Mouse (Mus musculus): ENCODE measurements at regions not wholly inside any gene's neighbourhood (a gene's known extent, or its start where the extent isn't known, plus 50 kb on each side); places are given as distances from the start of the nearest gene placed in this dataset.

DNA sequence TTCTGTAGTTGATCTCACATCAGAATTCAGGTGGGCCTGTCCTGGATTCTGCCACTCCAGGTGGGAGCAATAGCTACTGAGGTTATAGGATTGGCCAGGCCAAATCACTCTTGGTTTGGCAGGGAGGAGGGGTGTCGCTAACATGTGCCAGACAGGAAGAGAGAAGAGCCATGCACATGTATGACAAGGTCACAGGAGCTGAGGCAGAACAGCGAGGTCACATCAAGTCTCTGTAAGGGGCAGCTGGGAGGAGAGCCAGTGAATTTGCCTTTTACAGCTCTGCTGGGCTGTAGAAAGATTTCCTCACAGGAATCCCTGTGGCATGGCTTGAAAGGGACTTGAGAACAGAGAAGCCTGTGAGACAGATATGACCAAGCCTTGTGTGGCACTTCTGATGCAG lies 96.3 kb upstream of the Prok2 start:
- no peaks in the 10 kb centered on the region for H3K36me3 ChIP-seq
- no peak overlapping the region for H3K27ac ChIP-seq
- no peak overlapping the region for H3K4me3 ChIP-seq (replicated peaks)
- no peak overlapping the region for H3K9ac ChIP-seq (replicated peaks)
- no peaks in the 10 kb centered on the region for H3K9me3 ChIP-seq
- no peak for ATAC-seq
- peaks cover 5% of the 10 kb centered on the region; the same call in 1 of the 2 replicates for H3K27me3 ChIP-seq
- no peak overlapping the region for H3K4me2 ChIP-seq (replicated peaks)
- peaks cover 12% of the 10 kb centered on the region for H3K4me1 ChIP-seq (replicated peaks)
- WGBS: 88% methylated on average over 2 of the region's 2 CpGs

DNA sequence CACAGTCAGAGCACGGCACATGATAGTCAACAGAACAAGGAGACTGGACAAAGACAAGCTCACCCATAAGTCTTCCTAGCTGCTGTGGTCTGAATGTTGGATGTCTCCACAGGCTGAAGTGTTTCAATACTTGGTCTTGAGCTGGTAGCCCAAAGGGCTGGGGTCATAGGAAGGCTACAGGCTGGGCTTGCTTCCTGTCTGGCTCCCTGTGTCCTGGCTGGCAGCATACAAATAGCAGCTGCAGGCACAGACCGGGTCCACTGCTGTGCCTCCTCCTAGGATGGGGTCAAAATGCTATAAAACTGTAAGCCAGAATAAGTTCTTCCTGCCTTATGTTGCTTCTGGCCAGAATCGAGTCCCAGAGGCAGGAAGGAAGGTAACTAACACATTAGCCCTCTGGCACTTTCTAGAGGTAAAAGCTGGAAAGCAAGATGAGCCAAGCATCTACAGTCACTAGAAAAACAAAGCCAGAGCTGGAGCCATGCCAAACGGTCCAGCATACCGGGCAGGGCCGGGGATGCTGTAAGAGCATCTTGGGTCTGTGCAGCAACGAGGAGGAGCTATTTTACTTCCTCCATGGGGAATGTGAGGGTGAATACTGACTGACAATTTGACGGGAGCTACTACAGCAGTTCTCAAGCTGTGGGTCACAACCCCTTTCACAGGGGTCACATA lies 93.2 kb upstream of the Prok2 start:
- WGBS: 60% methylated on average over 8 of the region's 8 CpGs
- H3K4me1 ChIP-seq (replicated peaks): peaks cover 6% of the 10 kb centered on the region
- no peaks in the 10 kb centered on the region for H3K36me3 ChIP-seq
- H3K4me3 ChIP-seq (replicated peaks): no peak overlapping the region
- no peak overlapping the region for H3K9ac ChIP-seq (replicated peaks)
- no peak overlapping the region for H3K4me2 ChIP-seq (replicated peaks)
- H3K27ac ChIP-seq: no peak overlapping the region
- no peaks in the 10 kb centered on the region for H3K9me3 ChIP-seq
- no peak for ATAC-seq
- peaks cover 7% of the 10 kb centered on the region; the same call in 1 of the 2 replicates for H3K27me3 ChIP-seq

GRCm38 (mm10) chr6:99818486-99818885 lies 92.3 kb upstream of the Prok2 start:
- Histone ChIP-seq H3K27me3 (peaks cover 7% of the 10 kb centered on the region; the same call in 1 of the 2 replicates), H3K4me1 (replicated peaks) (0 out of 2 replicates have a peak, but pooled peaks cover 5% of the 10 kb centered on the region), H3K4me2 (replicated peaks) (no peak overlapping the region), H3K27ac (no peak overlapping the region), H3K9ac (replicated peaks) (no peak overlapping the region), H3K4me3 (replicated peaks) (no peak overlapping the region), H3K36me3 (no peaks in the 10 kb centered on the region), H3K9me3 (no peaks in the 10 kb centered on the region)
- 88% methylated on average over 6 of the region's 6 CpGs for WGBS
- no peak for ATAC-seq

GRCm38 (mm10) chr6:99817245-99817644 lies 91.1 kb upstream of the Prok2 start:
- Histone ChIP-seq H3K4me3 (replicated peaks) (no peak overlapping the region), H3K27ac (no peak overlapping the region), H3K4me2 (replicated peaks) (no peak overlapping the region), H3K9me3 (no peaks in the 10 kb centered on the region), H3K27me3 (peaks cover 7% of the 10 kb centered on the region; the same call in 1 of the 2 replicates), H3K9ac (replicated peaks) (no peak overlapping the region), H3K4me1 (replicated peaks) (0 out of 2 replicates have a peak, but pooled peaks cover 5% of the 10 kb centered on the region), H3K36me3 (no peaks in the 10 kb centered on the region)
- ATAC-seq: no peak
- 86% methylated on average over 1 of the region's 1 CpGs for WGBS

DNA sequence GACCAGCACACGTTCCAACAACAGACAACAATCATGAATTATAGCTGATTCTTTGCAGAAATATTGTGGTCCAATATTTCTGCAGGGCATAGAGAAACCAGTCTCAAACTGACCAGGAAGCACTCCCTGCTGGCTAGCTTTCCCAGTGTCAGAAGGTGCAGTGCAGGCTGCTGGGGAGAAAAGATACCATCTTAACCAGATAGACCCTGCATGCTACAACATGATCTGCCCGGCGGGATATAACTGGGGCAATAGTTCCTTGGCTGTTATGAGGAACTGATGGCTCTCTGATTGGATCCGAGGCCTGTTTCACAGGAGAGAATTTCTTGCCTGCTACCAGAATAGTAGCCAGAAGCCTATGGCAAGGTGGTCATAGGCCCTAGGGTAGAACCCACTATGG lies 86.9 kb upstream of the Prok2 start:
- Histone ChIP-seq H3K4me2 (replicated peaks) (no peak overlapping the region), H3K36me3 (no peaks in the 10 kb centered on the region), H3K27ac (no peak overlapping the region), H3K9ac (replicated peaks) (no peak overlapping the region), H3K4me1 (replicated peaks) (peaks cover 5% of the 10 kb centered on the region; the same call in 1 of the 2 replicates), H3K4me3 (replicated peaks) (no peak overlapping the region), H3K9me3 (no peaks in the 10 kb centered on the region), H3K27me3 (peaks cover 13% of the 10 kb centered on the region; the same call in 1 of the 2 replicates)
- 90% methylated on average over 4 of the region's 4 CpGs for WGBS
- ATAC-seq: no peak

DNA sequence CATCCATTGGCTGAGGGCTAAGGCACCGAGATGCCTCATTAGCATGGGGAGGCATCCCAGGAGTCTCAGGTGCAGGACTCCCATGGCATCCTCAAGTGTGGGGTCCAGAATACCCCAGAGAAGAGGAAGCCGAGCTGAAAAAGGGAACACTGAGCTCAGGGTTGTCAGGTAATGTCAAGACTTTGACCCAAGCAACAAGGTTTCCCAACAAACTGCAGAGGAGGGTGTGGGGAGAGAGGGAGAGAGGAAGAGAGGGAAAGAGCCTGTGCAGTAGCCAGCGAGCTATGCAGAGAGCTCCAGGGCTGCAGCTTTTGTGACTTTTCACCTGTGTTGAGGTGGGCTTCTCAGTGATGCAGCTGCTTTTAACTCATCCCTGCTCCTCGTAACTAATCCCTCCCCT lies 85.7 kb upstream of the Prok2 start:
- 79% methylated on average over 4 of the region's 4 CpGs for WGBS
- Histone ChIP-seq H3K4me2 (replicated peaks) (no peak overlapping the region), H3K36me3 (no peaks in the 10 kb centered on the region), H3K9me3 (no peaks in the 10 kb centered on the region), H3K4me3 (replicated peaks) (no peak overlapping the region), H3K27ac (no peak overlapping the region), H3K27me3 (peaks cover 11% of the 10 kb centered on the region), H3K9ac (replicated peaks) (no peak overlapping the region), H3K4me1 (replicated peaks) (peaks cover 5% of the 10 kb centered on the region; the same call in 1 of the 2 replicates)
- no peak for ATAC-seq

DNA sequence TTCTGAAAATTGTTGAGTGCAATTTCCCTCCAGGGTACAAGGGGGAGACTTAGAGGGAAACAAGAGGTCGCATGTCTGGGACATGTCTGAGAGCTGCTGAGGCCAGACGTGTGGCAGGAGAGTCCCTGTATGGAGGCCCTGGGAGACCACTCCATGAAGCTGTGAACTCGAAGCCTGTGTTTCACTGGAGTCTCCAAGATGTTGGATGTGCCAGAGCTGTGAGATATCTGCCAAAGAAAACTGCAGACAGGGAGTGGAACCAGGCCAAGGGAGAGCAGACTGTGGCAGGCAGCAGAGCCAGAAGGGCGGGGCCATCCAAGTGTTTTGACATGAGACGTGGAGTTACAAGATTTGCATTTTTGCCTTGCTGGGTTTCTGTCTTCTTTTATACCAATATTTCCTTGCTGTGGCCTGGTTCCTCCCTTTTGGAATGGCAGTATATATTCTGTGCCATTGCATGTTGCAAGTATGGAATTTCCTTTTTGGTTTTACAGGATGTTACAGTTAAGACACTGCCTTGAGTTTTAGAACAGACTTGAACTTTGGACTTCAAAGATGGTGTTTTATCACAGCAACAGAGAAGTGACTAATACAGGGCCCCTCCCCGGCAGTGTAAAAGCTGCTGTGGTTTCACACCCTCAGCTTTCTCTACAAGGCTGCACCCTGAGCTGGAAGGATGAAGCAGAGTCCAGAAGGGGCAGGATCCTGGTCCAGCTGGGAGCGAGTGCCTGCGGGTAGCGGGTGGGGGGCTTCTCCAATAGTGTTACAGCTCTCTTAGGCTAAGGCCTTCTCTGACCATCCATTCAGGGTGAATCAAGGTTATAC lies 85.0 kb upstream of the Prok2 start:
- H3K36me3 ChIP-seq: no peaks in the 10 kb centered on the region
- no peak overlapping the region for H3K9ac ChIP-seq (replicated peaks)
- H3K27ac ChIP-seq: no peak overlapping the region
- no peaks in the 10 kb centered on the region for H3K9me3 ChIP-seq
- no peak overlapping the region for H3K4me2 ChIP-seq (replicated peaks)
- WGBS: 77% methylated on average over 9 of the region's 9 CpGs
- no peak overlapping the region for H3K4me3 ChIP-seq (replicated peaks)
- H3K4me1 ChIP-seq (replicated peaks): peaks cover 5% of the 10 kb centered on the region; the same call in 1 of the 2 replicates
- peaks cover 12% of the 10 kb centered on the region for H3K27me3 ChIP-seq
- no peak for ATAC-seq

DNA sequence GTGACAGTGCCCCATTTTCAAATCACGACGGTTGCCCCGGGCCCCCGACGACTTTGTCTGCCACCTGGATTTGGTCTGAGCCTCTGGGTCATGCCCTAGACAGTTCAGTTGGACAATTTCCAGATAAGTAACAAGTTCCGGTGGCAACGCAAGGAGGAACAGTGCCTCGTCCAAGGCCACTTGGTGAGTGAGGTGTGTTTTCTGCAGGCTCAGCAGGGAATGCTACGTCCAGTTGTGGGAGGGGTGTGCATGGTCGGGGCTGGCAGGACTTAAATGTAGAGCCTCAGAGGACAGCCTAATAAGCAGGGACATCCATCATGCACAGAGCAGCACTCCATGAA lies 78.7 kb upstream of the Prok2 start:
- 17% methylated on average over 10 of the region's 10 CpGs for WGBS
- H3K27me3 ChIP-seq: peaks cover 16% of the 10 kb centered on the region
- H3K9me3 ChIP-seq: no peaks in the 10 kb centered on the region
- peak overlapping the region; percentile 45; the same call in 1 of the 2 replicates for H3K9ac ChIP-seq (replicated peaks)
- peak overlapping the region; percentile 53 for H3K4me2 ChIP-seq (replicated peaks)
- no peaks in the 10 kb centered on the region for H3K36me3 ChIP-seq
- peak overlapping the region; percentile 55; the same call in 1 of the 2 replicates for H3K27ac ChIP-seq
- ATAC-seq: peak; percentile 11; the same call in 1 of the 2 replicates
- H3K4me1 ChIP-seq (replicated peaks): peaks cover 9% of the 10 kb centered on the region
- H3K4me3 ChIP-seq (replicated peaks): peak overlapping the region; percentile 24

GRCm38 (mm10) chr6:99803983-99804904 lies 78.1 kb upstream of the Prok2 start:
- Histone ChIP-seq H3K27me3 (peaks cover 22% of the 10 kb centered on the region), H3K4me2 (replicated peaks) (peak overlapping the region; percentile 53), H3K4me1 (replicated peaks) (peaks cover 9% of the 10 kb centered on the region), H3K9ac (replicated peaks) (peak overlapping the region; percentile 45; the same call in 1 of the 2 replicates), H3K36me3 (no peaks in the 10 kb centered on the region), H3K9me3 (no peaks in the 10 kb centered on the region), H3K27ac (peak overlapping the region; percentile 55; the same call in 1 of the 2 replicates), H3K4me3 (replicated peaks) (peak overlapping the region; percentile 24)
- ATAC-seq: peak; percentile 89
- 20% methylated on average over 25 of the region's 25 CpGs for WGBS

DNA sequence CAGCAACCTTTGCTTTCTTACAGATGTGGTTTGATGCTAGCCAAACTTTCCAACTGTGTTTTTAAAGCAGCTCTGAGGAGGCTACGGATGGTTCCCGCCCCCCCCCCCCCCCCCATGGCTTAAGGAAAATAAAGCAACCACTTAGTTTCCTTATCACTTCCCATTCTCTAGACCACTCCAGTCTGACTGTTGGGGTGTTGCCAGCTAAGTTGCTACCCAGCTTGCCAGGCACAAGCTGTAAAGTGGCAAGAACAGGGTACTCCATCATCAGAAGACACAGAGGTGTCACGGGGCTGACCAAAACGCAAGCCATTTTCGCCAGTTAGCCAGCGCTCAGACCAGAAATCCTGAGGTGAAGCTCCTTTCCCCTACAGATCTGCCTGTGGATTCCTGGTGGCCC lies 74.7 kb upstream of the Prok2 start:
- H3K9me3 ChIP-seq: no peaks in the 10 kb centered on the region
- H3K9ac ChIP-seq (replicated peaks): no peak overlapping the region
- H3K36me3 ChIP-seq: no peaks in the 10 kb centered on the region
- peaks cover 9% of the 10 kb centered on the region for H3K4me1 ChIP-seq (replicated peaks)
- no peak for ATAC-seq
- no peak overlapping the region for H3K4me2 ChIP-seq (replicated peaks)
- 80% methylated on average over 6 of the region's 6 CpGs for WGBS
- H3K27ac ChIP-seq: no peak overlapping the region
- no peak overlapping the region for H3K4me3 ChIP-seq (replicated peaks)
- peaks cover 18% of the 10 kb centered on the region for H3K27me3 ChIP-seq

- Histone ChIP-seq H3K4me1 (replicated peaks) (peaks cover 9% of the 10 kb centered on the region), H3K4me2 (replicated peaks) (no peak overlapping the region), H3K4me3 (replicated peaks) (no peak overlapping the region), H3K27me3 (peaks cover 17% of the 10 kb centered on the region), H3K9me3 (no peaks in the 10 kb centered on the region), H3K9ac (replicated peaks) (no peak overlapping the region), H3K36me3 (no peaks in the 10 kb centered on the region), H3K27ac (no peak overlapping the region)
- WGBS: 59% methylated on average over 14 of the region's 14 CpGs
- ATAC-seq: no peak
Measured at GRCm38 (mm10) chr6:99800324-99800723, 74.1 kb upstream of the Prok2 start.

Data from midbrain, embryonic 13.5 days (tissue).